Mouse (Mus musculus) B cell, adult 67 days (primary cell): Measurements from ENCODE around the gene Rcn2. TPM values are rescaled to one million over a fixed set of nuclear protein-coding genes. Genes with fewer than 3 reads are reported as not detected.

ENCODE experiments used
- total RNA-seq, 2 experiments: library from RNA; stranded (reverse); gene quantifications; 4 replicates each; pipeline ENCODE4 v1.2.4; 2023

The Rcn2 gene
- 10 to 100 TPM; 28.4 to 28.9 TPM for total RNA-seq

DNA sequence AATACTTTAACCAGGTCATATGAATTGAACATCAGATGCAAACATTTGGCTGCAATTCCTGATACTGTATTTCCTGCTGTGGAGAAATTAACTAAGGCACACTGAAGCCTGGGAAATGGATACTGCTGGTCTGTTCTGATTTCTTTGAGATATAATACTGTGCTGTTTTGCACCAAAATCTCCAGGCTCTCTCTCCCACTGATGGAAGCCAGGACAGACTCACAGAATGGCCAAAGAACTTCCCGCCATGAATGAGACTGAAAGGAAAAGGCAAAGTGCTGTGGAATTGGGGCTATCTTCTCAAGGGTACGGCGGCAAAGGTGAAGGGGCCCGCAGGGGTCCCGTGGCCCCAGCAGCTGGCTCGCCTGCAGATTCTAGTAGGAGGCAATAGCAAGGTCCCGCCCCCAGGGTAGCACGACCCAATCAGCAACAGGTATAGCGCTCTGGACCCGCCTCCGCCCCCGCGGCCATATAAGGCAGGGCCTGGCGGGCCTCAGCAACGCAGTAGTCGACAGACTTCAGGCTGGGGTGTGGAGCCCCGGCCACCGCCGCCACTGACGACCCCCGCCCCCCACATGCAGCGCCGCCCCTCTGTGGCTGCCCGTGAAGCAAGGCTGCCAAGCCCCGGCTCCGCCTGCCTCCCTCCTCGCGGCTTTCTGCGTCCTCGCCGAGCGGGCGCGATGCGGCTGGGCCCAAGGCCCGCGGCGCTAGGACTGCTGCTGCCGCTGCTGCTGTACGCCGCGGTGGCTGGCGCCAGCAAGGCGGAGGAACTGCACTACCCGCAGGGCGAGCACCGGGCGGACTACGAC lies at the start of gene Rcn2:
TSS of gene Rcn2 (plus strand) at position 474 of the 809 bp plus-strand sequence.

GRCm38 (mm10) chr9:56010450-56010849 lies 31.2 kb upstream of the Rcn2 start, which contains the start of gene 4930563M21Rik:
4930563M21Rik (minus strand) TSS chr9:56010550.

DNA sequence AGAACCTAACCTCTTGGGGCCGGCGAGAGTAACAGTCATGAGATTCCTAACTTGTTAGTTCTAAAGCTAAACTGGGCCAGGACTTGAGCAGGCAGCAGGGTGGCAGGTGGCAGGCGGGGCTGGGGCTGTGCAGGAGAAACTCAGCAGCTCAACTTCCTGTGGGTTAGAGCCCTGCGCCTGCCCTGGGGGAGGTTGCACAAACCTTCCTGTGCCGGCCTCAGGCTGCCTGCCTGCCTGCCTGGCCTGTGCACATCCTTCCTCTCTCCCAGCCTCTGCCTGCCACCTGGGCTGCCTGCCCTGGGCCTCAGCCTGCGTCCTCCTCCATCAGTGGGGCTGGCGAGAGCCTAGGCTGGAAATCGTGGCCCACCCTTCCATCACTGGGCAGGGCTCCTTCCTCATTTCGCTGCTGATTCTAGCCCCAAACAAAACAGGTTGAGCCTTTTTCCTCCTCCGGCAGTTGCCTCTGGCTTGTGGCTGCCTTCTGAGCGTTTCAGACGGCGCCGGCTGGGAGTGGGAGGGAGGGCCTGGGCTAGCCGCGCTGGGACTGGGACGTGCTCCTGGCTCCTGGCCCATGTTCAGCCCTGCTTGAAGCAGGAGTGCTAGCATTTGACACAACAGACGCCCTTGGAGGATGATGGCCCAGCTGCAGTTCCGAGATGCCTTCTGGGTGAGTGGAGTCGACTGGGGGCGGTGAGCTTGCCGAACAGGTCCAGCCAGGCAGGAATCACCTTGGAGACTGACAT lies 48.3 kb downstream of the Rcn2 start, which contains the start of gene Pstpip1:
TSS of gene Pstpip1 (plus strand) at position 185 of the 743 bp plus-strand sequence.

Other genes starting within 250 kb of the Rcn2 start
- gene Scaper, start 103.7 kb upstream of the Rcn2 start, total RNA-seq = 10 to 100 TPM; 30.4 to 31.9 TPM
- gene 4930563M21Rik, start 31.3 kb upstream of the Rcn2 start, total RNA-seq = not detected
- 100 to 1,000 TPM; 125 to 130 TPM for gene Pstpip1, start 48.1 kb downstream of the Rcn2 start, total RNA-seq
- gene Tspan3, start 123.6 kb downstream of the Rcn2 start, total RNA-seq = 10 to 100 TPM in 1 of 2 experiments, 1 to 10 TPM in 1; 8.9 to 11.0 TPM